In genomic region chr11:107109669-107110068, GRCm38 (mm10) we compare ENCODE assay signal across 18 mouse cellular contexts.
"Had no signal": no experiment of that assay in that cellular context is flagged by ENCODE, and none has a peak within 500 bp of the region (broad histone marks: within the 10 kb centered on the region; RNA-seq: fewer than 3 reads in every experiment).

No protein-coding gene starts in this region.

- H3K27ac ChIP-seq: midbrain, embryonic 10.5 days; midbrain, embryonic 12.5 days; neural tube, embryonic 13.5 days; neural tube, embryonic 15.5 days had no signal

- H3K27me3 ChIP-seq: midbrain, embryonic 12.5 days; neural tube, embryonic 13.5 days; neural tube, embryonic 15.5 days had no signal

- H3K9ac ChIP-seq: lung, embryonic 14.5 days; midbrain, embryonic 12.5 days; neural tube, embryonic 13.5 days; neural tube, embryonic 15.5 days had no signal

- DNase-seq: lung, embryonic 14.5 days; lung, postnatal 10 days; lung, postnatal 4 days; midbrain, embryonic 14.5 days; retina, postnatal 1 day; right cerebral cortex, adult 18-20 months; right cerebral cortex, postnatal 25 days; right cerebral cortex, postnatal 4 days; spleen, adult 18-20 months; thymus, adult 18-20 months; thymus, postnatal 14 days; thymus, postnatal 36 days had no signal

- H3K4me3 ChIP-seq: midbrain, embryonic 10.5 days; midbrain, embryonic 12.5 days; myocyte; neural tube, embryonic 13.5 days; neural tube, embryonic 15.5 days had no signal

- H3K4me2 ChIP-seq: lung, embryonic 14.5 days; midbrain, embryonic 12.5 days; neural tube, embryonic 13.5 days; neural tube, embryonic 15.5 days had no signal

- ATAC-seq: midbrain, embryonic 16.5 days had no signal

- H3K9me3 ChIP-seq: midbrain, embryonic 10.5 days; midbrain, embryonic 12.5 days; neural tube, embryonic 13.5 days; neural tube, embryonic 15.5 days had no signal
